Mouse (Mus musculus) urinary bladder, adult 2 months (tissue): ENCODE results near the gene Cerk. TPM values are rescaled to one million over a fixed set of nuclear protein-coding genes. Genes with fewer than 3 reads are reported as not detected.
"Not testable (repeated sequence)": the region's sequence is repeated elsewhere in the genome, so short reads cannot be mapped to it uniquely, and the experiment has no call there.

ENCODE experiments used
- DNase-seq: peaks from one replicate; pipeline ENCODE4 v3.0.0; 2022; ENCODE audit warnings: low spot score
- polyA plus RNA-seq: library from polyadenylated mRNA; depleted of rRNA; stranded (reverse); fragments of >200 nt; gene quantifications from 2 replicates; pipeline ENCODE4 v1.2.3, GENCODE M21; 2012

The Cerk gene
- polyA plus RNA-seq, 1 experiment: 10.9 TPM

- no peak for DNase-seq
Observed at GRCm38 (mm10) chr15:86206385-86206784, 20.4 kb upstream of the Cerk start.

- DNase-seq: no peak
Observed at GRCm38 (mm10) chr15:86205300-86205699, 19.4 kb upstream of the Cerk start.

DNA sequence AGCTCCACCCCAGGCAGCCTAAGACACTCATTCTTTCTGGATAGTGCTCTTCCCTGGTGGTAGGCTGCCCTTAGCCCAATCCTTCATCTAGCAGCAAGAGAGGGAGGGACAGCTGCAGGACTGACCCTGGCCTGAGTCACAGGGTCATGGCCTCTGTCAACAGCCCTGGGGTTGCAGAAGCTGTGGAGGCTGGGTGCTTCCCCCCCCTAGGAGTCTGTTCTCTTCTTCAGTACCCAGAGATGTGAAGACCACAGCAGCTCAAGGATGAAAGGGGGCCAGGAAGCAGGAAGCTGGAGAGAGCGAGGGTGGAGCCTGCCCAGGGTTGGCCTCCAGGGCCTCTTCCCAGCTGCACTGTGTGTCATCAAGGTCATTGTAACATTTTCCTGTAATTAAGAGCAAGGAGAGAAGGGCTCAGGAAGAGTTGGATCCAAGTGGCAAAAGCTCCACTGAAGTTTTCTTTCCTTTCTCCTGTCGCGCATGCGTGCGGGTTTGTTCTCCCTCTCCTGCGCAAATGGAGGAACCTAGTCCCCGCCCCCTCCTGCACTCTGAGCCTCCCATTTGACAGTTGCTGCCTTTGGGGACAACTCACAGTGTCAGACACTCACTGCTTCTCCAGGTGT is 18.1 kb upstream of the Cerk start:
- no peak for DNase-seq

DNA sequence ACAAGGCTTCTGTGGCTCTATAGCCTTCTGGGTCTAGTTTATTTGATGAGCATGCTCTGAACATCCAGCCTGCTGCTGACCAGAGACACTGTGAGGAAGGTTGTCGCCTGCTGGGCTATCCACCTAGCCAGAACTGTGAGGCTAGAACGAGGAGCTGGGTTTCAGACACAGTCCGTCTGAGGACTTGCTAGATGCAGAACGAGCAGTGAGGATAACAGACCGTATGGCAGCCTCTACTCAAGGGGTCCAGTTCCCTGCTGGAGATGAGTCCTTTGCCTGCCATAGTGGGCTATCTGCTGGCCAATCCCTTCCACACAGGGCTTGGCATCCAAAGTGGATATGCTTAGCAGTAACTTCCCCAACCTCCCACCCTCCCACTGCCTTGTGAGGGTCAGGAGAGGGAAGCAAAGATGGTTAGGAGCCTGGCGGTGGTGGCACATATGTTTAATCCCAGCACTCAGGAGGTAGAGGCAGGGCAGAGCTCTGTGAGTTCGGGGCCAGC is 17.4 kb upstream of the Cerk start:
- no peak for DNase-seq

- no peak for DNase-seq
Observed at GRCm38 (mm10) chr15:86202640-86203039, 16.7 kb upstream of the Cerk start.

DNA sequence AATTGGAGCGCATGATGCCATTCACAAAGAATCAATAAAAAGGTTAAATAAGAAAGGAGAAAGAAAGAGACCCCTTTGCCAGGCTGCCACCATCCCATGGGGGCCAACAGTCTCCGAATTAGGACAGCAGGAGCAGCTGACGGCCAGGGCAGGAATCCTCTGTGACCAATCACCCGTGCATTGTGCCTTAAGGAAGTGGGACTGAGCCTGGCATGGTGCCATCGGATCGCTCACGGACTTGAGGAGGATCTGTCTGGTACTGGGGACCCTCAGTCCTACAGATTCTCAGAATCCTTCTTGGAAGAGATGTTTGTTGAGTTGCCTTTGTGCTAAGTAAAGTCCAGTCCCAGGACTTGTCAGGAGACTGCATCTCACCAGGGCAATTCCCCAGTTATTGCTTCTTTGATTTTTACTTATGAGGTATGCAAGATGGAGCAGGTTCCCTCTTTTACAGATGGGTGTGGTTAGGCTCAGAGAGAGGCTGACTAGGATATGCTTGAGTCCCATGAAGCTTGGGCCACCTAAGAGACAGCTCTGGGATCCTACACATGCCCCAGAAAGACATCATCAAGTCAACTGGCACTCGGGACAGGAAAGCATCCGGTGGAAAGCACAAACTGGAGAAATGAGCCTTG is 15.9 kb upstream of the Cerk start:
- no peak for DNase-seq

DNA sequence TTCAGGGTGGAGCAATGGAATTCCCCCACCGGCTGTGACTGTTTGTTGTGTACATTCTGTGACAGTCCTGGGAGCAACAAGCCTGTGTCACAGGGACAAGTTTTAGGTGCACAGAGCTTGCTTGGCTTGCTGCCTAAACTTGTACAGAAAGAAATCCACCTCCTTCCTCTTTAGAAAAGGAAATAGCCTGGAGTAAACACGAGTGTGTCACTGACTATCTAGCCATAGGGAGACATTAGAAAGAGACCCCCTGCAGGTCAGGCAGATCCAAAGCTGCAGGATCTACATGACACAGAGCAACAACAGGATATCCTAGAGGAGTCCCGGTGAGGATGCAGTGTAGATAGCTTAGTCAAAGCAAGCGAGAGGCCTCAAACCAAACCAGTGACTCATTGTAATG is 15.2 kb upstream of the Cerk start:
- DNase-seq: no peak

DNA sequence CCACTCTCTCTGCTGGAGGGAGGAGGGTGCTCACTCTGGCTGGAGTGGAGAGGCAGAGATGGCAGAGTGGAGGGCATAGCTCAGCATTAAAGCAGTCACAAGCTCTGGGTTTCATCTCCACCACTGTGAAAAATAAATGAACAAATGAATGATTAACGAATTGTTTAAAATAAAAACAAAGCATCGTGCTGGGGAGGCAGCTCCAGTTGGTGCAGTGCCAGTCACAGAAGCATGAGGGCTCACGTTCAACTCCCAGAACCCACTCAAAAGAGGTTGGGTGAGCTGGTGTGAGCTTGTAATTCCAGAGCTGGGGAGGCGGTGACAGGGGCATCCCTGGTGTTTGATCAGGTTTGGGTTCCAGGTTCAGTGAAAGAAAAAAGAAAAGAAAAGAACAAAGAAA is 14.2 kb upstream of the Cerk start:
- DNase-seq: no peak

DNA sequence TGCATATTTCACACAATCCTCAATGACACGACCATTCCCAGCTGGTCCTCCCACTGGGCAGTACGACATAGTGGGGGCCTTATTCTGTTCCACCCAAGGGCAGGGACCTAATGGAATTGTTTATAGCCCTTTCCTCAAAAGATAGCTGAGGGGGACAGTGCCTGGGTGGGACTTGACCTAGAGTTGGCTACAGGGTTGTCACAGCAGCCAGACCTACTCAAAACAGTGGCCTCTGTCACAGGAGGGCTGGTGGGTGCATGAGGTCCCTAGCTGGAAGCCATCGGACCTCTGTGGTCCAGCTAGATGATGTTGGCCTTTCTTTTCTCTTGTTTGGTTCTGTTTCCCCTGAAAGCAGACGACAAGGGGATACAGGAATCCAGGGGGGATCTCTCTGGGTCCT is 13.5 kb upstream of the Cerk start:
- no peak for DNase-seq

DNA sequence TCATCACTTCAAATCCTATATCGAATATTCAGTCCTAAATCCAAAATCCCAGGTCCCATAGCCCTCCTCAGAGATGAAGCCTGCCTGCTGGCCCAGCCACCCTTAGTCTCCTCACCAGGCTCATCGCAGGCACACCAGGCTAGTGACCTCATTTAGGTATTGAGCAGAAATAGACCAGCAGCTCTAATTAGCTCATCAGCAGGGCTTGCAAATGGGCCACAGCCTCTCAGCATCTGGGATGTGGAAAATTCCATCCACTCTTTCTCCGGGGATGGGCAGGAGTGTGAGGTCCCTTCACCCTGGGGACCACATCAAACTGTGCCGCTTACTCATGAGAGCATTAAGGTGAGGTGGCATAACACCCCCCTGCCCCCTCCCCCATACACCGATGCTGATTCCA is 13.1 kb upstream of the Cerk start:
- DNase-seq: no peak

DNA sequence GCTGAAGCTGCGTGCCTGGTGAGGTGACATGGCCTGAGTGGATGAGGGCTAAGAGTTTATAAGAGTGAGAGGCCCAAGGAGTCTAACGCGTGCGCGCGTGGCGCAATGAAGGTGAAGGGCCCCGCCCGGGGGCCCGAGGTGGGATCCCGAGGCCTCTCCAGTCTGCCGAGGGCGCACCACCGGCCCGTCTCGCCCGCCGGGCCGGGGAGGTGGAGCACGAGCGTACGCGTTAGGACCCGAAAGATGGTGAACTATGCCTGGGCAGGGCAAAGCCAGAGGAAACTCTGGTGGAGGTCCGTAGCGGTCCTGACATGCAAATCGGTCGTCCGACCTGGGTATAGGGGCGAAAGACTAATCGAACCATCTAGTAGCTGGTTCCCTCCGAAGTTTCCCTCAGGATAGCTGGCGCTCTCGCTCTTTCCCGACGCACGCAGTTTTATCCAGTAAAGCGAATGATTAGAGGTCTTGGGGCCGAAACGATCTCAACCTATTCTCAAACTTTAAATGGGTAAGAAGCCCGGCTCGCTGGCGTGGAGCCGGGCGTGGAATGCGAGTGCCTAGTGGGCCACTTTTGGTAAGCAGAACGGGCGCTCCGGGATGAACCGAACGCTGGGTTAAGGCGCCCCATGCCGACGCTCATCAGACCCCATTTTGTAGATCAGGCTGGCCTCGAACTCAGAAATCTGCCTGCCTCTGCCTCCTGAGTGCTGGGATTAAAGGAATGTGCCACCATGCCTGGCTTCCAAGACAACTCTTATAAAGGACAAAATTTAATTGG is 8.9 kb upstream of the Cerk start:
- not testable (repeated sequence) for DNase-seq

- no peak for DNase-seq
Observed at GRCm38 (mm10) chr15:86191933-86192332, 6.0 kb upstream of the Cerk start.

GRCm38 (mm10) chr15:86191505-86191904 is 5.6 kb upstream of the Cerk start:
- DNase-seq: no peak

GRCm38 (mm10) chr15:86190387-86190786 is 4.4 kb upstream of the Cerk start:
- no peak for DNase-seq

DNA sequence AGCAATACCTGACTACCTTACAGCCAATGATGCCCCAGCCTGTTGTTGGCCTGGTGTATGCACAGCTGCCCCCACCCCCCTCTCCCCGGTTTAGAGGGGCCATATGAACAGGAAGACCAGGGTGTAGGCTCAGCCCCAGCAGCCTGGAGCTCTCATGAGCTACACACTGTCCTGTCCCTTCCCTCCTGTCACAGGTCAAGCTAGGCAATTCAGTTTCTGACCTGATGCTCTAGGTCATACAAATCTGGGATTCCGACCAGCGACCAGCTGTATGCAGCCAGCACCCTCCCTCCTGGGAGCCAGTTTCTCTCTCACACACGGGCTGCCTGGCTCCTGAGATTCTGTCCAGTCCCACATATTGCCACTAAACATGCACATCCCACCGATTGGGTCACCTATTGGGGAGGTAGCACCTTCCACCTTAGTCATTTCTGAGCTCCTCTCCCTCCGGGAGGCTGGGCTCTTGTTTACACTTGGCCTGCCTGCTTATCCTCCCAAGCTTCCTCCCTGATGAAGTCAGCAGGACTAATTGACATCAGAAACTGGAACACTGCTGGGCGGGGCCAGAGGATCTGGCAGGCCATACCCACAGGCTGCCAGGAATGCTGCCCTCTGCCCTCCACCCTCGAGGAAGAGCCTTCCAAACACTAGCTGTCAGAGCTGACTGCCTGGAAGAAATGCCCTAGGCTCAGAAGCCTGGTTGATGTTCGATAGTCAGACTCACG is 3.0 kb upstream of the Cerk start:
- DNase-seq: peak; percentile 51

DNA sequence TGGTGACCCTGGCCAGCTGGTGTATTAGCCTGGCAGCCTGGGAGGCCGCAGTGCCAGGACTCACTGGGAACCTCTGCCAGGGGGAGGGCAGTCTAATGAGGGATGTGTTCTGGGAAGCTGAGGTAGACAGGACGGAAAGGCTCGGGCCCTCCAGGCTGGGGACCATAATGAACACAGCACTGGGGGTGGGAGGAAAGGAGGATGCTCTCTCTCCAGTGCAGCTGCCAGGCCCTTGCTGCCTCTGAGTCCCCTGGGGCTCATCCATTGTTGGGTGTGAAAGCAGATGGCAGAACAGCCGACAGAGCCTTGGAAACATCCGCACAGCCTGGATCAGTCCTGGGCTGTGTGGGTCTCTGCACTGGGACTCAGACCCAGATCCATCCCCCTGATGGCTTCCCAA is 2.2 kb upstream of the Cerk start:
- no peak for DNase-seq

- no peak for DNase-seq
Observed at GRCm38 (mm10) chr15:86186686-86187085, 745 bp upstream of the Cerk start.

DNA sequence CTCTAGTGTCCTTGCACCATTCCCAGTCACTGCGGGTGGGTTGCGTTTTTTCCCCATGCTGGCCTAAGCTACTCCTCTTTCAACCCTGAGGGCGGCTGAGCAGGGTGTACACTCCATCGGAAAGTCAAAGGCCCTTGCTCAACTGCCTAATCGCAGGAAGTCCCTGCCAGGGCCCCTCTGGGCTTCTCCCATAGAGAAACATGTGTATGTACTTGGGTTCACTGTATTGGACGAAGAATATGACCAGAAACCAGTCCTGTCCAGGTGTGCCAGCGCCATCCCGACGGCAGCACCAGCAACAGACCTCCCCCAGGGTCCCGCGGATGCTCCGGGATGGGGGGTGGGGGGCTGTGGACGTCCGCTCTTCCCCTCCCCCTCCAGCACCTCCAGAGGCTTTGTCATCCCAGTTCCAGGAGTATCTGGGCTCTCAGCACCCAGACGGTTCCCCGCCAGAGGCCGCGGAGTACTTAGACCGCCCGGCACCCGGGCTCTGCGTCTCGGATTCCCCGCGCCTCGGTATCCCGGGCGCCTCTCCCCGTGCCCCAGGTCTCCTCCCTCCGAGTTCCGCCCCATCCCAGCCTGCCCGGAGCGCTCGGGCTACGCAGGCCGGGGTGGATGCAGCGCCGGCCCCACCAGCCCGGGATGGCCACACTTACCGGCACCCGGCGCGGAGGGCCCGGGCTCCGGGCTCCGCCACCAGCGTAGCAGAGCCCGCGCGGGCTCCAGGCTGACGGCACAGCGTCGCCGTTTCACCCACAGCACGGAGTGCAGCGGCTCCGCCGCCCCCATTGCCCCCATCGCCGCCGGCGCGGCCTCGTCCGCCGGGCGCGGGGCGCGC is 871 bp downstream of the Cerk start:
- DNase-seq: peak; percentile 63

- no peak for DNase-seq
Observed at GRCm38 (mm10) chr15:86184071-86184470, 1.9 kb downstream of the Cerk start.

DNA sequence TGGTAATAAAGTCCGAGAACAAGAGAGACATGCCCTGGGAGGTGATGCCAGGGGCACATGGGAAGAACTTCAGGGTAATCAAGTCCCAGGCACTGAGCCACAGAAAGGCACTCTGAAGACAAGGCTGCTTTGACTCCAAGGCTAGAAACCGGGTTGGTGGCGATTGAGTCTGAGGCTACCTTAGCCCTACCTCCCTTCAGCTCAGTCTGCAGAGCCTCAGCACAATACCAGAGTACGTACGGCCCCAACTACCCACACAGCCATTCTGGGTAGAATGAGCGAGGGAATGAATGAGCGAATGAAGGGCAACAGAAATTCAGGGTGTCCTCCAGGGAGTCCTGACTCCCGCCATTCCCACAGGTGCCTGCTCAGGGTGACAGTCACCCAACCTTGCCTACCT is 2.5 kb downstream of the Cerk start:
- DNase-seq: no peak

- no peak for DNase-seq
Observed at GRCm38 (mm10) chr15:86182646-86183045, 3.3 kb downstream of the Cerk start.
